Mouse (Mus musculus) cerebellum, adult (tissue): ENCODE measurements around the gene Aldob.
"Not testable (repeated sequence)": the region's sequence is repeated elsewhere in the genome, so short reads cannot be mapped to it uniquely, and the experiment has no call there.

ENCODE experiments used
- ATAC-seq: cut with Nextera tagmentation; 2 replicates; pipeline ENCODE4 v1.9.2; 2017; ENCODE audit warnings: mild to moderate bottlenecking, moderate library complexity, mixed read lengths; ENCODE audit not compliant: insufficient number of reproducible peaks, low FRiP score, low TSS enrichment

Aldob gene

GRCm38 (mm10) chr4:49536671-49537070 is 12.7 kb downstream of the Aldob start:
- no peak for ATAC-seq

DNA sequence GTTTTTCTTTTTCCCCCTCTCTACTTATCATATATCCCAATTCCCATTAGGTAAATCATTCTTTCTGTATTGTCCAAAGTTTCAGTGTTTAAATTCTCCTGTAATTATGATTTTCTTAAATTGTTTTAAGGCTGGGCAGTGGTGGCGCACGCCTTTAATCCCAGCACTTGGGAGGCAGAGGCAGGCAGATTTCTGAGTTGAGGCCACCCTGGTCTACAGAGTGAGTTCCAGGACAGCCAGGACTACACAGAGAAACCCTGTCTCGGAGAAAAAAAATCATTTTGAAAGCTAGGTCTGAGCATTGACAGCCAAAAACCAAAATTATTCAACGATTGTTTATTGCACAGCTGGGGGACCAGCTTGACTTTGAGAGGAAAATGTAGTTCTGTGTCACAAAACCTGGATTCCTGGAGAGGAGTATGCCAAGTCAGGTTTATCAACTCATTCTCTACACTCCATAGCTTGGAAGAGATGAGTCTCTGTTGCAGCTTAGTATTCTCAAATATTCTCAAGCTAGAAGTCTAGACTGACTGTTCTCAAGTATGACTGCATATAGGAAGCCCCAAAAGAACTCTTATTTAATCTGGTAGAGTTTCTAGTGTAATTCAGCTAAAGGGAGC is 13.6 kb downstream of the Aldob start:
- no peak for ATAC-seq

DNA sequence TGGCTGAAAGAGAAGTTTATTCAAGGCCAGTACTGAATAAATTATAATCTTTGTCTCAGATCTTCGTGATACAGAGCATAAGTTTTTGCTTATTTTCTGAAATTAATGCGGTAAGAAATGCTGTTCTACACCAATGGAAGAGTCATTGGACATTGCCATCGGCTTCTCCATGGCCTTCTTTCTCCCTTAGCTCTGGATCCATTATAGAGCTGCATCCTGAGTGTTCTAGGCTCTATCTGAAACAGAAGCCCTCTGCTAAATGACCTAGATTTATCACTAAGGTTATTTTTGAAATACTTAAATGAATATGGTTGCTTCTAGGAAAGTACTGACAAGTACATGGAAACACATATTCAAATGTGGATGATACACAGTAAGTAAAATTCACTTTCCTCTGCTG is 14.3 kb downstream of the Aldob start:
- no peak for ATAC-seq

DNA sequence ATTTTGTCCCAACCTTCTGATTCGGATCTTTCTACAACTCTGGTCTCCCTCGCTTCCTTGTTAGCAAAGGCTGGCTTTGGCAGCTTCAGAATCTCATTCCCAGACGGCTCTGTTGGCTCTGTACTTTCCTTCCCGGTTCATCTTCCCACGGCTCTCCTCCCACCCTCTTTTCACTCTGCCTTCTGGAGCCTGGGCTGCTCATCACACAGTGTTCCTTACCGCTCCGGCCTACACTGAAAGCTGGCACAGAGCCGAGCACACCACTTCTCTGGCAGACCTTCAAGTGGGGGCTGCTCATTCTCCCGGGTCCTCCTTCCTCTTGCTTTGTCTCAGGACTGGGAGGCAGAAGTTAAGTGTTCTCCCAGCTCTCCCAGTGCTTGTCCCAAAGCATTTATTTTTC is 26.8 kb downstream of the Aldob start:
- ATAC-seq: no peak

DNA sequence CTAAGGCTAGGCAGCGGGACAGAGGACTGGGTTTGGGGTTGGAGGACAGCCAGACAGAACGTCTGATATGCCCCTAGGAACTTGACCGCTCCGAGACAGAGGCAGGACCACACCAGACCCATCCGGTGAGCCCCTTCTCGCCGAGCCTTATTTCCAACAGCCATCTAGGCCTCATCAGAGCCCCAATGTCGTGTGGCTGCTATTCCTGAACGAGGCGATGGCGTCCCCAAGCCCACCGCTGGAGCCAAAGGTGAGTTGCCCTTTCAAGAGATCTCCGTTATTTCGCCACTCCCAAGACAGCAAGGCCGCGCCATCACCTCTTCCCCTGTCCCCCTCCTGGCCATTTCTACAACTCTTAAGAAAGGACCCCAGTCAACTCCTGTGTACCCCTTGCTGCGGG is 28.0 kb downstream of the Aldob start:
- ATAC-seq: peak; percentile 55

DNA sequence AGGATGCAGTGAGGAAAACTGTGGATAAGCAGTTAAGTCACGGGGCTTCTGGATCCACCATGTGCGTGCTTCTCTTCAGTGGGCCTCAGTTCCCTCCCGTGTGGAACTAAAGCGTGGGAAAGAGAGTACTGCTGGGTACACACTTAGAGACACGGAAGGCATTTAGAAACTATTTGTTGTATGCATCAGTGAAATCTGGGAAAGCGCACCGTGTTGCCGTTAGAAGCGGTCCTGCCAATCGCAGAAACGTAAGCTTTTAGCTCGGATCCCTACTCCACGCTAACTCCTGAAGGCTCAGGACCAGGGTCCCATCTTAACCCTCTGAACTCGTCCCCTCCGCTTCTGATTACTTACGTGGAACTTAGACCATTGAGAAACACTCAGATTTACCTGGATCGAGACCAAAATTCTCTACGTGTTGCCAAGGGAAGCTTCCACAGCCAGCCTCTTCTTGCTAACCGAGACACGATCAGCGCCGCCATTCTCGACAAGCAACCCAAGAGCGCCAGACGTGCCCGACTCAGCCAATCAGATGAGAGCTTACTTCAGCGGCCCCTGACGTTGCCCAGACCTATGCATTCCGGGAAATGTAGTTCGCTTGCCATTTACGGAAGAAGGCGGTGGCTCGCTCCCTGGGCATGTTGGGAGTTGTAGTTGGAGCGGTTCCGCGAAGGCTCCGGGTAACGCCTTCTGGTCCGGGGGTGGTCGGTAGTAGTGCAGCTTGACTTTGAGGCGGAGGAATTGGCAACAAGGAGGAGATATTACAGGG is 28.6 kb downstream of the Aldob start, which contains the start of the genes Mrpl50 and Zfp189:
TSS of gene Mrpl50 (minus strand) at position 522 of the 769 bp plus-strand sequence.
TSS of gene Zfp189 (plus strand) at position 605 of the 769 bp plus-strand sequence.
- ATAC-seq: peak; percentile 99

DNA sequence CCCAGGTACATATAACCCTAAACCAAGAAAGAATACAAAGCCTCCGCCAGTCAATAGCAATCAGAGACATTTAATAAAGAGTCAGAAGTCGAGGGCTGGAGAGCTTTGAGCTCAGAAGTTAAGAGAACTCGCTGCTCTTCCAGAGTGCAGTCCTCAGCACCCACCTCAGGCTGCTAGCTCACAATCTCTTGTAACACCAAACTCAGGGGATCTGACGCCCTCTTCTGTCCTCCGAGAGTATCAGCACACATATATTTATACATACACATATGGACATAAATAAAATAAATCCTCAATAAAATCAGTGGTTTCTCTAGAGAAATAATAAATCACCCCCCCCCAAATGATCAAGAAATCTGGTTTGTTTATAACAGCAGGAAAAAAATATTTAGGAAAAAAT is 29.9 kb downstream of the Aldob start:
- ATAC-seq: no peak

- ATAC-seq: no peak
These were observed 34.9 kb downstream of the Aldob start for GRCm38 (mm10) chr4:49514441-49514840.

- no peak for ATAC-seq
These were observed 36.7 kb downstream of the Aldob start for GRCm38 (mm10) chr4:49512636-49513035.

DNA sequence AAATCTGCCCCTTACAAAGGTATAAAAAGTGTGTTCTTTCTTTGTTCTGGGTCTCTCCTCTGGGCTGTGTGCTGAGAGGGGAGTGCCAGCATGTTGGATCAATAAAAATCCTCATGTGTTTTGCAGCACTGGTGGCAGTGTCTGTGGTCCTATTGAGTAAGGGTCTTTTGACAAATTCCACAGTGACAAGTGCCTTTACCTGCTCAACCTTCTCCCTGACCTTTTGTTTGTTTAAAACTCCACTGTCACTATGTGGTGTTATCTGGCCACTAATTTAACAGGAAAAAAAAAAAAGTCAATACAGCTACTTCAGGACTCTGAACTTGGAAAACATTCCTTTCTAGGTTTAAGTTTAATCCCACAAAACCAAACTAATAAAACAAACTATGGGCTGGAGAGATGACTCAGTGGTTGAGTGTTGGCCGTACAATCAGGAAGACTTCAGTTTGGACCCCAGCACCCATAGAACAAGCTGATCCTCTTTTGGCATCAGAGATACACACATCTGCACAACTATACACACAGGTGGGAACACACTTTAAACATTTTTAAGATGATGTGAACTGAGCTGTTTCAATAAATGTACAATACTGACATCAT is 39.0 kb downstream of the Aldob start:
- not testable (repeated sequence) for ATAC-seq

DNA sequence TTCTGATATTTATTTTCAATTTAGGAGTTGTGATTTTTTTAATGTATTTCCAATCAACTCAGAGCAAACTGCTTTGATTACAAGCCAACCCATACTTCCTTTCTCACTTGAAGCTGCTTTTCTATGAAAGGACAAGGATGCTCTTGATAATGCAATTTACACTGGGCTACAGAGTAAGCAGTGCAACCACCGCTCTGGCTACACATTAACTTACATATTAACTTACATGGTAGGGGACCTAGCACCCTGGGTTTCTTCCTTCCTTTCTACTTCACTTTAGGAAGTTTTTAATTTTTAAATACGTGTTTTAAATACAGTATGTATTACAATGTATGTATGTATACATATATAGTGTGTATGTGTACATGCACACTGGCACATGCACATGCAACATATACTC is 40.2 kb downstream of the Aldob start:
- no peak for ATAC-seq

- no peak for ATAC-seq
These were observed 43.0 kb downstream of the Aldob start, which contains the start of gene Baat for GRCm38 (mm10) chr4:49506386-49506785. Gene Baat (minus strand): TSS chr4:49506557.

- ATAC-seq: no peak
These were observed 45.8 kb downstream of the Aldob start for GRCm38 (mm10) chr4:49503563-49503962.
